Mouse (Mus musculus): ENCODE data around the gene F9. TPM values are rescaled to one million over a fixed set of nuclear protein-coding genes. Genes with fewer than 3 reads are reported as not detected.

The F9 gene
- polyA plus RNA-seq, 1 experiment from 2014 or later, result 4.4 TPM

DNA sequence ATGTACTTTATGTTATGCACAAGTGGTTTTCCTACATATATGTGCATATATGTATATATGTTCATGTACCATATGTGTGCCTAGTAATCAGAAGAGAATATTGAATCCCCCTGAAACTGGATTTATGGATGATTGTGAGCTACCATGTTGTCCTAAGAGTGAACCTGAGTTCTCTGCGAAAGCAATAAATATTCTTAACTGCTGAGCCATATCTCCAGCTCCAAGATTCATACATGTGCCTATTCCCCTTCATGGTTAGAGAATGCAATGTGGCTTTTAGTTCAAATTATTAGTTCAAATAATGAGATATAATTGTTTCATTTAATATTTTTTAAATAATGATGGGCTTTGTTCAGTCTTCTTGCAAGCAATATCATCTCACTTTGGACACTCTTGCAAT is 55.5 kb downstream of the F9 start:
- 63% methylated on average over 1 of the region's 1 CpGs for WGBS (ENCODE audit: insufficient replicate concordance)
- no peaks in the 10 kb centered on the region for H3K4me1 ChIP-seq (ENCODE audit: control insufficient read depth, low read depth, low read length)
- no peaks in the 10 kb centered on the region for H3K36me3 ChIP-seq (ENCODE audit: control insufficient read depth, insufficient read depth)
- no peak overlapping the region for H3K9ac ChIP-seq (ENCODE audit: low read depth, low read length)
- ATAC-seq (ENCODE audit: low read depth), result no peak
- no peak overlapping the region for H3K4me3 ChIP-seq (ENCODE audit: low read depth, low read length)
- no peak overlapping the region for H3K27ac ChIP-seq (ENCODE audit: low read length)
- H3K9me3 ChIP-seq (replicated peaks; ENCODE audit: control insufficient read depth, low read length), result no peaks in the 10 kb centered on the region
- H3K27me3 ChIP-seq (ENCODE audit: control insufficient read depth, insufficient read depth, low read depth, low read length), result no peaks in the 10 kb centered on the region; the same call in 1 of the 2 replicates
- no peak overlapping the region for H3K4me2 ChIP-seq (ENCODE audit: low read depth, low read length)

DNA sequence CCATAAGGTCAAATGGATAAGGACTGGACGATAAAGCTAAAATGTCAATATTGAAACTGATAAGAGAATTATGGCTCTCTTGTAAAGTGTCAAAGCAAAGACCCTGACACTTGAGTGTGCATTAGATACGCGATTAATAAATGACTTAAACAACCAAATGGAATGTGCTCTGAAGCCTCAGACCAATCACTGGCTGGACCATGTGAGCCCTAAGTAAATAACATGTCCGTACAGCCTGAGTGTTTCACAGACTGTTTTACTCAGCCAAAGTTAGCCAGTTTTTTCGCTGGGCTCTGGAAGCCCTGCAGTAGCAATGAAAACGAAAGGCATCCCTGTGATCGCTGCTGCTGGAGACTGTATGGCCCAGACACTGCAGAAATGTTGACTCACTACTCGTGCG is 55.9 kb downstream of the F9 start:
- ATAC-seq (ENCODE audit: low read depth), result no peak; the same call in 1 of the 2 replicates
- H3K36me3 ChIP-seq (ENCODE audit: control insufficient read depth, insufficient read depth), result no peaks in the 10 kb centered on the region
- WGBS (ENCODE audit: insufficient replicate concordance), result 68% methylated on average over 9 of the region's 9 CpGs
- no peaks in the 10 kb centered on the region; the same call in 1 of the 2 replicates for H3K27me3 ChIP-seq (ENCODE audit: control insufficient read depth, insufficient read depth, low read depth, low read length)
- H3K4me1 ChIP-seq (ENCODE audit: control insufficient read depth, low read depth, low read length), result no peaks in the 10 kb centered on the region
- H3K4me3 ChIP-seq (ENCODE audit: low read depth, low read length), result no peak overlapping the region
- H3K27ac ChIP-seq (ENCODE audit: low read length), result no peak overlapping the region
- no peak overlapping the region for H3K9ac ChIP-seq (ENCODE audit: low read depth, low read length)
- H3K9me3 ChIP-seq (replicated peaks; ENCODE audit: control insufficient read depth, low read length), result no peaks in the 10 kb centered on the region
- no peak overlapping the region for H3K4me2 ChIP-seq (ENCODE audit: low read depth, low read length)

DNA sequence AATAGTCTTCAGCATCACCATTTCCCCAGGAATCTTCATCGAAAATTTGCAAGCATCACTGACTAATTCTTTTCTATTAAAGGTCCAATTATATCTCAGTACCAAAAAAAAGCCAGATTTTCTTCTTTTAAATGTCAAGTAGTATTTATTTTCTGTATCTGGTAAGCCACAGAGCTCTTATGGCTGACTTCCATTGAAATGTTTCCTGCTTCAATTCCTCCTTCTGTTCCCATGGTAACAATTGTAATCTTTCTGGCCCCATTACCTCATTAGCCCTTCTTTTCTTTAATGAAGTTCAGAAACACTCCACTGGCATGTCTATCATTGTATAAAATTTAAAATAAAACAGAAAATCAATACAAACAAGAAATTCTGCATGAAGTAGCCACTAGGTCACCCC is 76.1 kb downstream of the F9 start:
- H3K9ac ChIP-seq (ENCODE audit: low read depth, low read length), result no peak overlapping the region
- no peaks in the 10 kb centered on the region for H3K27me3 ChIP-seq (ENCODE audit: control insufficient read depth, insufficient read depth, low read depth, low read length)
- no peak overlapping the region for H3K4me2 ChIP-seq (ENCODE audit: low read depth, low read length)
- H3K9me3 ChIP-seq (replicated peaks; ENCODE audit: control insufficient read depth, low read length), result no peaks in the 10 kb centered on the region
- H3K4me1 ChIP-seq (ENCODE audit: control insufficient read depth, low read depth, low read length), result no peaks in the 10 kb centered on the region
- H3K27ac ChIP-seq (ENCODE audit: low read length), result no peak overlapping the region
- H3K4me3 ChIP-seq (ENCODE audit: low read depth, low read length), result no peak overlapping the region
- WGBS (ENCODE audit: insufficient replicate concordance), result 57% methylated on average over 1 of the region's 1 CpGs
- no peaks in the 10 kb centered on the region for H3K36me3 ChIP-seq (ENCODE audit: control insufficient read depth, insufficient read depth)
- ATAC-seq (ENCODE audit: low read depth), result no peak

Other genes starting within 250 kb of the F9 start
- gene Mcf2, start 179.6 kb downstream of the F9 start, polyA plus RNA-seq (2015; fragmentation: Nextera tagmentation; extraction: Ambion mirVana), result not detected in 2 replicates